Mouse (Mus musculus) bone marrow, adult 2 months (tissue): Measurements from ENCODE around the gene 0610010K14Rik. TPM values are rescaled to one million over a fixed set of nuclear protein-coding genes. Genes with fewer than 3 reads are reported as not detected.

ENCODE experiments used
- H3K27ac ChIP-seq: fragments of 200-500 bp; 2 replicates; pipeline ENCODE4 v1.5.1; 2012; ENCODE audit warnings: low read depth, mild to moderate bottlenecking, control low read depth, inconsistent platforms, low read length; ENCODE audit not compliant: control insufficient read depth, poor library complexity, insufficient read depth
- H3K4me1 ChIP-seq: fragments of 200-500 bp; 2 replicates; pipeline ENCODE4 v1.6.1; 2011; ENCODE audit warnings: low read length; ENCODE audit not compliant: control insufficient read depth, insufficient read depth
- H3K4me3 ChIP-seq: fragments of 200-500 bp; replicated peaks from 2 replicates; pipeline ENCODE3; 2011; ENCODE audit warnings: mild to moderate bottlenecking, low read depth, low read length, control low read depth; ENCODE audit not compliant: control insufficient read depth
- CTCF ChIP-seq: fragments of 200-500 bp; IDR thresholded peaks from 2 replicates; pipeline ENCODE4 v1.5.1; 2011; ENCODE audit warnings: low read length, control low read depth; ENCODE audit not compliant: control insufficient read depth, insufficient read depth
- POLR2A ChIP-seq: fragments of 200-500 bp; IDR thresholded peaks from 2 replicates; pipeline ENCODE4 v1.6.1; 2011; ENCODE audit warnings: low read depth, mild to moderate bottlenecking, control low read depth, low read length, borderline replicate concordance; ENCODE audit not compliant: control insufficient read depth
- WGBS: fragments of 180-500 bp; shearing (Covaris S2); methylation state at CpG from one replicate; pipeline ENCODE4 v1.1.7; 2018; 5-methylcytosine and 5-hydroxymethylcytosine counted together
- polyA plus RNA-seq: library from polyadenylated mRNA; stranded (reverse); fragments of >200 nt; gene quantifications from 2 replicates; pipeline ENCODE4 v1.2.4, GENCODE M21; 2011; ENCODE audit warnings: low replicate concordance; ENCODE audit not compliant: missing spikeins, insufficient read depth, insufficient read length

The 0610010K14Rik gene
- polyA plus RNA-seq, 1 experiment = 107 TPM

GRCm38 (mm10) chr11:70208778-70209388 is 28.8 kb downstream of the 0610010K14Rik start:
- Histone ChIP-seq H3K4me3 (no peak overlapping the region), H3K4me1 (no peaks in the 10 kb centered on the region; the same call in 1 of the 2 replicates), H3K27ac (no peak overlapping the region)
- no peak for TF ChIP-seq POLR2A
- TF ChIP-seq CTCF = no peak
- 61% methylated on average over 5 of the region's 5 CpGs for WGBS

GRCm38 (mm10) chr11:70207283-70207682 is 30.4 kb downstream of the 0610010K14Rik start:
- Histone ChIP-seq H3K4me1 (no peaks in the 10 kb centered on the region; the same call in 1 of the 2 replicates), H3K27ac (no peak overlapping the region), H3K4me3 (no peak overlapping the region)
- TF ChIP-seq CTCF = no peak
- no peak for TF ChIP-seq POLR2A
- 64% methylated on average over 7 of the region's 7 CpGs for whole genome bisulfite sequencing

DNA sequence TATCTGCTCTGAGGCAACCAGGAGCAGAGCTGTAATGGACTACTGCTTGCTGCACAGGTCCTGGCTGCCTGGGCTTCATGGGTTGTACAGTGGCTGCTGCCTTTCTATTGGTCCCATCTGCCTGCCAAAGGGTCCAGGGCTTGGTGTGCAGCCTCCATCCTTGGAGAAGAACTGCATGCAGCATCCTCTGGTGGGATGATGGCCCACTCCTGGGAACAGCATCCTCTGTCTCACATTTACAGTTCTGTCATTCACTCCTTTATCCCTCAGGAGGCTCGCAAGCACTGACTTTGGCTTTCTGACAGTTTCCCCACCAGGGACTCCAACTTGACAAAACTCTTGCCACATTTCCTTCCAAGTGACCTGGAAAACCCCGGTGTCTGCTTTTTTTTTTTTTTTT is 30.9 kb downstream of the 0610010K14Rik start:
- Histone ChIP-seq H3K4me1 (no peaks in the 10 kb centered on the region; the same call in 1 of the 2 replicates), H3K4me3 (no peak overlapping the region), H3K27ac (no peak overlapping the region)
- WGBS = 24% methylated on average over 2 of the region's 2 CpGs
- TF ChIP-seq POLR2A (no peak), CTCF (no peak)

GRCm38 (mm10) chr11:70201691-70202090 is 36.0 kb downstream of the 0610010K14Rik start:
- no peak overlapping the region for H3K4me3 ChIP-seq
- TF ChIP-seq POLR2A (no peak), CTCF (peak; percentile 93)
- no peaks in the 10 kb centered on the region; the same call in 1 of the 2 replicates for H3K4me1 ChIP-seq
- H3K27ac ChIP-seq = no peak overlapping the region
- WGBS = 49% methylated on average over 5 of the region's 5 CpGs

GRCm38 (mm10) chr11:70200036-70200608 is 37.6 kb downstream of the 0610010K14Rik start:
- Histone ChIP-seq H3K4me3 (no peak overlapping the region), H3K4me1 (no peaks in the 10 kb centered on the region), H3K27ac (no peak overlapping the region)
- 47% methylated on average over 5 of the region's 5 CpGs for WGBS
- no peak for TF ChIP-seq POLR2A
- TF ChIP-seq CTCF = no peak

DNA sequence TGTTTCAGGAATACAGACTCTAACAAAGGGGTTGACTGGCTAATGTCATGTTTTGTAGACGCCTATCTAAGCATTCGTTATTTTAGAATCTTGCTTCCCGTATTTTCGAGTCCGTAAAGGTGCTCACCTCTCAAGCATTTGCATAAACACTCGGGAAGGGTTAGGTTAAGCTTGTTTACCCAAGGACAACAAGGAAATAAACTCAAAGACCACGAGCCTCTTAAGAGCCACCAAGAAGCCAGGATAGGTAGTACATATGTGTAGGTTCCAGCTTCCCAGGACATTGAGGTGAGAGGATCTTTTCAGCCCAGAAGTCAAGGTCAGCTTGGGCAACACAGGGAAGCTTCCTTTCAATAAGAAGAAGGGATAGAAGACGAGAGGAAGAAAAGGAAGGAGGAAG is 38.6 kb downstream of the 0610010K14Rik start:
- 77% methylated on average over 8 of the region's 8 CpGs for WGBS
- H3K4me1 ChIP-seq = no peaks in the 10 kb centered on the region
- no peak for TF ChIP-seq CTCF
- TF ChIP-seq POLR2A = no peak

GRCm38 (mm10) chr11:70198332-70198731 is 39.4 kb downstream of the 0610010K14Rik start:
- Histone ChIP-seq H3K4me1 (no peaks in the 10 kb centered on the region; the same call in 1 of the 2 replicates), H3K27ac (no peak overlapping the region), H3K4me3 (no peak overlapping the region)
- no peak for TF ChIP-seq CTCF
- TF ChIP-seq POLR2A = no peak
- 12% methylated on average over 3 of the region's 3 CpGs for WGBS

More for the DNA sequence above, 38.6 kb downstream of the 0610010K14Rik start:
- Histone ChIP-seq H3K27ac (no peak overlapping the region), H3K4me3 (no peak overlapping the region)

- Histone ChIP-seq H3K4me1 (no peaks in the 10 kb centered on the region; the same call in 1 of the 2 replicates), H3K27ac (no peak overlapping the region), H3K4me3 (no peak overlapping the region)
- no peak for TF ChIP-seq POLR2A
- TF ChIP-seq CTCF = no peak
- WGBS = 45% methylated on average over 11 of the region's 11 CpGs
These were observed 44.1 kb downstream of the 0610010K14Rik start for GRCm38 (mm10) chr11:70193354-70194285.
